Mouse (Mus musculus) midbrain, embryonic 15.5 days (tissue): Measurements from ENCODE around the gene Cldn18. TPM values are rescaled to one million over a fixed set of nuclear protein-coding genes. Genes with fewer than 3 reads are reported as not detected.

Experiments
- ATAC-seq: fragments of 200-750 bp; cut with Nextera tagmentation; replicated peaks from 2 replicates; pipeline ENCODE4 v1.8.0; 2017; ENCODE audit warnings: moderate TSS enrichment
- H3K27ac ChIP-seq: fragments of 300-500 bp; sonication (generic); 2 replicates; pipeline ENCODE4 v1.5.1; 2015; ENCODE audit warnings: mild to moderate bottlenecking, inconsistent platforms
- H3K27me3 ChIP-seq: fragments of 300-500 bp; sonication (generic); replicated peaks from 2 replicates; pipeline ENCODE4 v1.6.1; 2015; ENCODE audit warnings: inconsistent platforms
- H3K36me3 ChIP-seq: fragments of 300-500 bp; sonication (generic); replicated peaks from 2 replicates; pipeline ENCODE4 v1.6.1; 2015; ENCODE audit warnings: inconsistent platforms
- H3K4me1 ChIP-seq: fragments of 300-500 bp; sonication (generic); 2 replicates; pipeline ENCODE4 v1.6.1; 2015; ENCODE audit warnings: inconsistent platforms
- H3K4me2 ChIP-seq: fragments of 300-500 bp; sonication (generic); 2 replicates; pipeline ENCODE4 v1.6.1; 2015; ENCODE audit warnings: inconsistent platforms, mild to moderate bottlenecking, moderate library complexity
- H3K4me3 ChIP-seq: fragments of 300-500 bp; sonication (generic); 2 replicates; pipeline ENCODE4 v1.5.1; 2015; ENCODE audit warnings: mild to moderate bottlenecking, inconsistent platforms
- H3K9ac ChIP-seq: fragments of 300-500 bp; sonication (generic); 2 replicates; pipeline ENCODE4 v1.6.1; 2015; ENCODE audit warnings: mild to moderate bottlenecking, inconsistent platforms
- H3K9me3 ChIP-seq: fragments of 300-500 bp; sonication (generic); 2 replicates; pipeline ENCODE4 v1.6.1; 2016; ENCODE audit warnings: inconsistent platforms
- WGBS: fragments of 180-500 bp; shearing (Covaris S2); methylation state at CpG from one replicate; pipeline ENCODE4 v1.1.7; 2015; ENCODE audit warnings: mixed read lengths; 5-methylcytosine and 5-hydroxymethylcytosine counted together
- polyA plus RNA-seq: library from polyadenylated mRNA; unstranded; fragments of >200 nt; fragmentation: Nextera tagmentation; extraction: Ambion mirVana; gene quantifications from 2 replicates; pipeline ENCODE4 v1.2.1, GENCODE M21; 2015

The Cldn18 gene
- polyA plus RNA-seq, 1 experiment from 2014 or later, result not detected

GRCm38 (mm10) chr9:99675714-99676113 is 41.4 kb downstream of the Cldn18 start:
- Histone ChIP-seq H3K4me2 (no peak overlapping the region), H3K27me3 (no peaks in the 10 kb centered on the region), H3K36me3 (no peaks in the 10 kb centered on the region), H3K4me1 (no peaks in the 10 kb centered on the region; the same call in 1 of the 2 replicates), H3K27ac (no peak overlapping the region), H3K9me3 (no peaks in the 10 kb centered on the region), H3K4me3 (no peak overlapping the region), H3K9ac (no peak overlapping the region)
- WGBS, result 91% methylated on average over 3 of the region's 3 CpGs
- no peak for ATAC-seq

GRCm38 (mm10) chr9:99671603-99672002 is 45.5 kb downstream of the Cldn18 start:
- no peak for ATAC-seq
- H3K9ac ChIP-seq, result no peak overlapping the region
- H3K9me3 ChIP-seq, result no peaks in the 10 kb centered on the region
- no peak overlapping the region for H3K4me2 ChIP-seq
- H3K36me3 ChIP-seq, result 0 out of 2 replicates have a peak, but pooled peaks cover 7% of the 10 kb centered on the region
- no peak overlapping the region for H3K4me3 ChIP-seq
- H3K27me3 ChIP-seq, result no peaks in the 10 kb centered on the region
- WGBS, result 27% methylated on average over 2 of the region's 2 CpGs
- no peaks in the 10 kb centered on the region for H3K4me1 ChIP-seq
- H3K27ac ChIP-seq, result no peak overlapping the region

- ATAC-seq, result no peak
- no peak overlapping the region for H3K9ac ChIP-seq
- WGBS, result 75% methylated on average over 8 of the region's 8 CpGs
- H3K9me3 ChIP-seq, result no peaks in the 10 kb centered on the region
- 0 out of 2 replicates have a peak, but pooled peaks cover 7% of the 10 kb centered on the region for H3K36me3 ChIP-seq
- H3K4me1 ChIP-seq, result no peaks in the 10 kb centered on the region
- H3K4me3 ChIP-seq, result no peak overlapping the region
- no peaks in the 10 kb centered on the region for H3K27me3 ChIP-seq
- H3K27ac ChIP-seq, result no peak overlapping the region
- no peak overlapping the region for H3K4me2 ChIP-seq
These were observed 49.5 kb downstream of the Cldn18 start for GRCm38 (mm10) chr9:99667596-99667995.

GRCm38 (mm10) chr9:99662887-99663286 is 54.2 kb downstream of the Cldn18 start:
- Histone ChIP-seq H3K4me1 (0 out of 2 replicates have a peak, but pooled peaks cover 5% of the 10 kb centered on the region), H3K27ac (no peak overlapping the region), H3K4me2 (no peak overlapping the region), H3K9ac (no peak overlapping the region), H3K9me3 (no peaks in the 10 kb centered on the region), H3K27me3 (no peaks in the 10 kb centered on the region), H3K4me3 (no peak overlapping the region), H3K36me3 (no peaks in the 10 kb centered on the region)
- ATAC-seq, result 0 out of 2 replicates have a peak, but pooled peaks have one; percentile 42
- 94% methylated on average over 10 of the region's 10 CpGs for WGBS

GRCm38 (mm10) chr9:99662406-99662805 is 54.7 kb downstream of the Cldn18 start:
- Histone ChIP-seq H3K27ac (no peak overlapping the region), H3K4me2 (no peak overlapping the region), H3K27me3 (no peaks in the 10 kb centered on the region), H3K4me3 (no peak overlapping the region), H3K9ac (no peak overlapping the region), H3K36me3 (no peaks in the 10 kb centered on the region), H3K4me1 (0 out of 2 replicates have a peak, but pooled peaks cover 5% of the 10 kb centered on the region), H3K9me3 (no peaks in the 10 kb centered on the region)
- ATAC-seq, result no peak; the same call in 1 of the 2 replicates
- 28% methylated on average over 7 of the region's 7 CpGs for WGBS

GRCm38 (mm10) chr9:99661606-99662166 is 55.4 kb downstream of the Cldn18 start:
- H3K27me3 ChIP-seq, result no peaks in the 10 kb centered on the region
- no peak overlapping the region for H3K4me2 ChIP-seq
- 70% methylated on average over 16 of the region's 16 CpGs for WGBS
- H3K4me1 ChIP-seq, result 0 out of 2 replicates have a peak, but pooled peaks cover 5% of the 10 kb centered on the region
- no peak overlapping the region for H3K27ac ChIP-seq
- H3K36me3 ChIP-seq, result no peaks in the 10 kb centered on the region
- no peak overlapping the region for H3K9ac ChIP-seq
- H3K9me3 ChIP-seq, result no peaks in the 10 kb centered on the region
- 0 out of 2 replicates have a peak, but pooled peaks have one; percentile 39 for ATAC-seq
- H3K4me3 ChIP-seq, result no peak overlapping the region

GRCm38 (mm10) chr9:99660756-99661155 is 56.3 kb downstream of the Cldn18 start:
- Histone ChIP-seq H3K36me3 (no peaks in the 10 kb centered on the region), H3K9ac (no peak overlapping the region), H3K4me1 (0 out of 2 replicates have a peak, but pooled peaks cover 5% of the 10 kb centered on the region), H3K4me2 (no peak overlapping the region), H3K9me3 (no peaks in the 10 kb centered on the region), H3K27ac (no peak overlapping the region), H3K27me3 (no peaks in the 10 kb centered on the region), H3K4me3 (no peak overlapping the region)
- ATAC-seq, result no peak
- WGBS, result 78% methylated on average over 10 of the region's 10 CpGs

GRCm38 (mm10) chr9:99646102-99646501 is 71.0 kb downstream of the Cldn18 start:
- H3K9me3 ChIP-seq, result no peaks in the 10 kb centered on the region
- H3K27ac ChIP-seq, result no peak overlapping the region
- H3K4me2 ChIP-seq, result no peak overlapping the region
- no peak for ATAC-seq
- H3K9ac ChIP-seq, result no peak overlapping the region
- H3K36me3 ChIP-seq, result 0 out of 2 replicates have a peak, but pooled peaks cover 2% of the 10 kb centered on the region
- H3K4me1 ChIP-seq, result no peaks in the 10 kb centered on the region
- no peaks in the 10 kb centered on the region for H3K27me3 ChIP-seq
- H3K4me3 ChIP-seq, result no peak overlapping the region
- WGBS, result 96% methylated on average over 6 of the region's 6 CpGs

- Histone ChIP-seq H3K27me3 (no peaks in the 10 kb centered on the region), H3K4me1 (no peaks in the 10 kb centered on the region), H3K4me2 (no peak overlapping the region), H3K36me3 (0 out of 2 replicates have a peak, but pooled peaks cover 2% of the 10 kb centered on the region), H3K27ac (no peak overlapping the region), H3K4me3 (no peak overlapping the region), H3K9ac (no peak overlapping the region), H3K9me3 (no peaks in the 10 kb centered on the region)
- no peak for ATAC-seq
- 88% methylated on average over 6 of the region's 6 CpGs for WGBS
These were observed 71.7 kb downstream of the Cldn18 start for GRCm38 (mm10) chr9:99645416-99645815.

GRCm38 (mm10) chr9:99639957-99640356 is 77.1 kb downstream of the Cldn18 start:
- Histone ChIP-seq H3K27me3 (no peaks in the 10 kb centered on the region), H3K4me2 (no peak overlapping the region), H3K4me3 (no peak overlapping the region), H3K9me3 (no peaks in the 10 kb centered on the region), H3K36me3 (no peaks in the 10 kb centered on the region), H3K4me1 (no peaks in the 10 kb centered on the region), H3K27ac (no peak overlapping the region), H3K9ac (no peak overlapping the region)
- no peak for ATAC-seq
- 94% methylated on average over 5 of the region's 5 CpGs for WGBS

Other genes starting within 250 kb of the Cldn18 start
- 71.3 and 79.2 TPM in 2 replicates for gene Armc8, start 148.4 kb downstream of the Cldn18 start, polyA plus RNA-seq
- 24.5 and 26.2 TPM in 2 replicates for gene Dbr1, start 141.5 kb downstream of the Cldn18 start, polyA plus RNA-seq
- not detected in 2 replicates for gene A4gnt, start 104.8 kb downstream of the Cldn18 start, polyA plus RNA-seq
- gene Dzip1l, start 87.8 kb downstream of the Cldn18 start, polyA plus RNA-seq, result 8.8 and 10.8 TPM in 2 replicates
- gene Sox14, start 158.9 kb upstream of the Cldn18 start, polyA plus RNA-seq, result 74.3 and 90.2 TPM in 2 replicates